Comparison of ENCODE assay signal across 8 mouse cellular contexts in the genomic region with DNA sequence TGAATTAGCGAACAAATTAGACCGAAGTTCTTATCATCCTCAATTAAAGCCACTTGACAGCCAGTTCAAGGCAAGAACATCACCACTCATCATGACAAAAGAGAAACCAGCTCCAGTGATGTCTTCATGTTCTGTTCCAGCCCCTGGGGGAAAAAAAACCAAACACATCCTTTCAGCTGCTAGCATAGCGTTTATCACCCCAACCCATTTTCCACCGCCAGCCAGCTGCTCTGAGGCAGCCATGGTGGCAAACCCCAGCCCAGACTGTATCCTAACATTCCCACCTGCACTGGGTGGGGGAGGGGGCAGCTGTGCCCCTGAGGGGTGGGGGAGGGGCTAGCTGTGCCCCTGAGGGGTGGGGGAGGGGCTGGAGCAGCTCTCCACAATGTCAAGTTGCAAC. TPM values are rescaled to one million over a fixed set of nuclear protein-coding genes. Genes with fewer than 3 reads are reported as not detected.
DNase-seq lines count a peak whose midpoint lies in the region; ATAC-seq and TF ChIP-seq lines count a peak whose summit lies in the region.
"Had no signal": no experiment of that assay in that cellular context is flagged by ENCODE, and none has a peak within 500 bp of the region (broad histone marks: within the 10 kb centered on the region; RNA-seq: fewer than 3 reads in every experiment).

No protein-coding gene starts in this region.

- no peaks in the 10 kb centered on the region for H3K27me3 ChIP-seq in lung, postnatal 0 days (replicated peaks; ENCODE audit: insufficient read depth, low read length)
- H3K27me3 ChIP-seq in embryonic facial prominence, embryonic 11.5 days (ENCODE audit: control insufficient read depth, insufficient read depth, low read length): no peaks in the 10 kb centered on the region
- no peaks in the 10 kb centered on the region for H3K27me3 ChIP-seq in intestine, embryonic 16.5 days (replicated peaks; ENCODE audit: control insufficient read depth, insufficient read depth, low read length)

- no peak overlapping the region for H3K4me3 ChIP-seq in lung, postnatal 0 days (ENCODE audit: low read depth, low read length)
- no peak overlapping the region for H3K4me3 ChIP-seq in embryonic facial prominence, embryonic 11.5 days (ENCODE audit: low read depth, low read length)
- H3K4me3 ChIP-seq in intestine, embryonic 16.5 days (ENCODE audit: low read length): no peak overlapping the region

- TF ChIP-seq EP300 in lung, postnatal 0 days (IDR thresholded peaks at IDR 0.05): no peak

- DNase-seq in lung, postnatal 0 days (ENCODE audit: low spot score): peak; percentile 68
- DNase-seq in lung, postnatal 36 days: no peak
- peak; percentile 49 for DNase-seq in embryonic facial prominence, embryonic 11.5 days (ENCODE audit: low spot score)
- DNase-seq in retina, postnatal 1 day: peak; percentile 77
- no peak for DNase-seq in gastrocnemius, adult 8-10 months (ENCODE audit: low spot score in 2 of 2)
- DNase-seq: thymus, adult 18-20 months had no signal

- ATAC-seq in lung, postnatal 0 days: 0 out of 2 replicates have a peak, but pooled peaks have one; percentile 6
- ATAC-seq in embryonic facial prominence, embryonic 11.5 days (replicated peaks; ENCODE audit: insufficient number of reproducible peaks, low FRiP score, low TSS enrichment, low read depth): no peak
- no peak for ATAC-seq in intestine, embryonic 16.5 days
- ATAC-seq in megakaryocyte, adult 5-6 weeks (ENCODE audit: poor library complexity, severe bottlenecking): no peak

- H3K36me3 ChIP-seq in lung, postnatal 0 days (ENCODE audit: insufficient read depth, low read length): no peaks in the 10 kb centered on the region
- no peaks in the 10 kb centered on the region for H3K36me3 ChIP-seq in embryonic facial prominence, embryonic 11.5 days (replicated peaks; ENCODE audit: control insufficient read depth, insufficient read depth, low read depth, low read length)
- no peaks in the 10 kb centered on the region for H3K36me3 ChIP-seq in intestine, embryonic 16.5 days (ENCODE audit: control insufficient read depth, insufficient read depth, low read length)

- no peak overlapping the region for H3K9ac ChIP-seq in lung, postnatal 0 days (replicated peaks; ENCODE audit: low read depth)
- H3K9ac ChIP-seq in embryonic facial prominence, embryonic 11.5 days (replicated peaks; ENCODE audit: low read length): no peak overlapping the region
- H3K9ac ChIP-seq in intestine, embryonic 16.5 days (ENCODE audit: low read depth, low read length): no peak overlapping the region

- H3K27ac ChIP-seq in lung, postnatal 0 days (ENCODE audit: low read length): peak overlapping the region; percentile 64; the same call in 1 of the 2 replicates
- H3K27ac ChIP-seq in embryonic facial prominence, embryonic 11.5 days (replicated peaks; ENCODE audit: low read depth, low read length): no peak overlapping the region
- peak overlapping the region; percentile 16; the same call in 1 of the 2 replicates for H3K27ac ChIP-seq in intestine, embryonic 16.5 days (ENCODE audit: low read length)

- TF ChIP-seq CTCF in lung, postnatal 0 days (IDR thresholded peaks at IDR 0.05): no peak

- H3K4me1 ChIP-seq in lung, postnatal 0 days (ENCODE audit: insufficient read depth, low read depth, low read length): peaks cover 8% of the 10 kb centered on the region; the same call in 1 of the 2 replicates
- peaks cover 8% of the 10 kb centered on the region; the same call in 1 of the 2 replicates for H3K4me1 ChIP-seq in embryonic facial prominence, embryonic 11.5 days (ENCODE audit: control insufficient read depth, insufficient read depth, low read length)
- peaks cover 9% of the 10 kb centered on the region; the same call in 1 of the 2 replicates for H3K4me1 ChIP-seq in intestine, embryonic 16.5 days (ENCODE audit: control insufficient read depth, insufficient read depth, low read length)

- no peaks in the 10 kb centered on the region for H3K9me3 ChIP-seq in lung, postnatal 0 days (ENCODE audit: low read length)
- no peaks in the 10 kb centered on the region for H3K9me3 ChIP-seq in embryonic facial prominence, embryonic 11.5 days (replicated peaks; ENCODE audit: control insufficient read depth, low read length)
- H3K9me3 ChIP-seq in intestine, embryonic 16.5 days (ENCODE audit: control insufficient read depth, low read length): no peaks in the 10 kb centered on the region

- peak overlapping the region; percentile 19; the same call in 1 of the 2 replicates for H3K4me2 ChIP-seq in lung, postnatal 0 days (replicated peaks; ENCODE audit: low read depth, low read length)
- peak overlapping the region; percentile 7; the same call in 1 of the 2 replicates for H3K4me2 ChIP-seq in embryonic facial prominence, embryonic 11.5 days (ENCODE audit: low read depth, low read length)
- 0 out of 2 replicates have a peak overlapping the region, but pooled peaks have one; percentile 3 for H3K4me2 ChIP-seq in intestine, embryonic 16.5 days (ENCODE audit: low read depth, low read length)

- 11% methylated on average over 4 of the region's 4 CpGs for WGBS in lung, postnatal 0 days
- WGBS in embryonic facial prominence, embryonic 11.5 days: 20% methylated on average over 4 of the region's 4 CpGs
- 43% methylated on average over 4 of the region's 4 CpGs for WGBS in intestine, embryonic 16.5 days

RNA-seq across cellular contexts. Expression of gene S1pr3, which starts 30.3 kb away (rescaled TPM):
- 44.5 and 51.3 TPM in 2 replicates for polyA plus RNA-seq in lung, postnatal 0 days (2015; fragmentation: Nextera tagmentation; extraction: Ambion mirVana)
- 96.6 and 102 TPM in 2 replicates for polyA plus RNA-seq in embryonic facial prominence, embryonic 11.5 days (2014; fragmentation: Nextera tagmentation; extraction: Ambion mirVana)
- polyA plus RNA-seq in intestine, embryonic 16.5 days (2015; fragmentation: Nextera tagmentation; extraction: Ambion mirVana): 38.2 and 41.3 TPM in 2 replicates
- total RNA-seq in gastrocnemius, adult 8-10 months (2022): 1 to 10 TPM; 2.5 to 4.5 (median 2.7) TPM
- 1.8 and 2.6 TPM in 2 replicates for total RNA-seq in megakaryocyte, adult 5-6 weeks (2015)
- total RNA-seq in megakaryocyte, adult 5-6 weeks (2017): 1.1 and 1.6 TPM in 2 replicates

Comparison
In these comparisons a context has a peak if more than half of its experiments do, and no peak if none do; other contexts are left out.
1. DNase-seq: peak in lung, postnatal 0 days (single experiment), embryonic facial prominence, embryonic 11.5 days (single experiment) and retina, postnatal 1 day (single experiment); none in lung, postnatal 36 days (single experiment) and gastrocnemius, adult 8-10 months (0 of 2).
2. Peak in every context shown above with its lines, with median percentiles within 50 percentile points of each other: H3K4me2 ChIP-seq.